Mouse (Mus musculus) intestine, embryonic 16.5 days (tissue): ENCODE data around the gene Sdr9c7. TPM values are rescaled to one million over a fixed set of nuclear protein-coding genes. Genes with fewer than 3 reads are reported as not detected.

Experiments
- ATAC-seq: fragments of 200-750 bp; cut with Nextera tagmentation; 2 replicates; pipeline ENCODE4 v1.8.0; 2017; ENCODE audit warnings: moderate TSS enrichment, moderate library complexity
- H3K27ac ChIP-seq: fragments of 300-500 bp; sonication (generic); 2 replicates; pipeline ENCODE4 v1.5.1; 2014; ENCODE audit warnings: mild to moderate bottlenecking, low read length
- H3K27me3 ChIP-seq: fragments of 300-500 bp; sonication (generic); replicated peaks from 2 replicates; pipeline ENCODE4 v1.6.1; 2014; ENCODE audit warnings: low read length, control low read depth, mixed read lengths; ENCODE audit not compliant: control insufficient read depth, insufficient read depth
- H3K36me3 ChIP-seq: fragments of 300-500 bp; sonication (generic); 2 replicates; pipeline ENCODE4 v1.6.1; 2014; ENCODE audit warnings: low read length, control low read depth; ENCODE audit not compliant: control insufficient read depth, insufficient read depth
- H3K4me1 ChIP-seq: fragments of 300-500 bp; sonication (generic); 2 replicates; pipeline ENCODE4 v1.6.1; 2014; ENCODE audit warnings: low read length, control low read depth, mixed read lengths; ENCODE audit not compliant: control insufficient read depth, insufficient read depth
- H3K4me2 ChIP-seq: fragments of 300-500 bp; sonication (generic); 2 replicates; pipeline ENCODE4 v1.6.1; 2014; ENCODE audit warnings: low read depth, low read length, control low read depth
- H3K4me3 ChIP-seq: fragments of 300-500 bp; sonication (generic); 2 replicates; pipeline ENCODE4 v1.5.1; 2014; ENCODE audit warnings: mild to moderate bottlenecking, low read length
- H3K9ac ChIP-seq: fragments of 300-500 bp; sonication (generic); 2 replicates; pipeline ENCODE4 v1.6.1; 2014; ENCODE audit warnings: low read depth, low read length
- H3K9me3 ChIP-seq: fragments of 300-500 bp; sonication (generic); 2 replicates; pipeline ENCODE4 v1.6.1; 2016; ENCODE audit warnings: low read length, control low read depth; ENCODE audit not compliant: control insufficient read depth
- WGBS: fragments of 180-500 bp; shearing (Covaris S2); extraction: QIAGEN DNeasy Blood & Tissue Kit; methylation state at CpG from one replicate; pipeline ENCODE4 v1.1.7; 2014; 5-methylcytosine and 5-hydroxymethylcytosine counted together
- polyA plus RNA-seq: library from polyadenylated mRNA; unstranded; fragments of >200 nt; fragmentation: Nextera tagmentation; extraction: Ambion mirVana; gene quantifications from 2 replicates; pipeline ENCODE4 v1.2.1, GENCODE M21; 2015

The Sdr9c7 gene
- polyA plus RNA-seq, 1 experiment from 2014 or later, result 0.33 TPM

- no peak overlapping the region for H3K27ac ChIP-seq
- H3K9ac ChIP-seq, result no peak overlapping the region
- H3K27me3 ChIP-seq, result no peaks in the 10 kb centered on the region
- no peak overlapping the region for H3K4me2 ChIP-seq
- H3K36me3 ChIP-seq, result no peaks in the 10 kb centered on the region
- H3K9me3 ChIP-seq, result no peaks in the 10 kb centered on the region
- no peaks in the 10 kb centered on the region for H3K4me1 ChIP-seq
- ATAC-seq, result peak; percentile 90
- H3K4me3 ChIP-seq, result no peak overlapping the region
- WGBS, result 27% methylated on average over 5 of the region's 5 CpGs
Observed at GRCm38 (mm10) chr10:127945432-127946064, 47.2 kb downstream of the Sdr9c7 start.

DNA sequence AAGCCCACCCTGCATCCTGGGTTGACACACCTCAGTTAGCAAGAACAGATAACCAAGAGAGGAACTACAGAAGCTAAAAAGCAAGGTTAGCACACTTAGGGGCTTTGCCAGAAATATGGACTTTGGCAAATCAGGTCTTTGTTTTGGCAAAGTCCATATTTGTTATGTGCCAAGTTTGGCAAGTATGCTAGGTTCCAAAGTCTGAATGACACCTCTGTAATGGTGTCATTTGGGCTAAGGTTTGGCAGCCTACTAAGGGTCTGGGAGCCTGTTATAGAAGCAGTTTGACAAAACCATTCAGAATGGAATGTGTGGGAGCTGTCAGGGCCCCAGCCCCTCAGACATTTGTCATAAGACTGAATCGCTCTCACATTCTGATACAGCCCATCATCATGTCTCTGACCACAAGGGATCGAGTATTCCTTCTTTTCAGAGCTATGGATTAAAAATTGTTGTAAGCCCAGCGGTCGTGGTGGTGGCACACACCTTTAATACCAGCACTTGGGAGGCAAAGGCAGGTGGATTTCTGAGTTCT lies 51.3 kb downstream of the Sdr9c7 start:
- H3K4me3 ChIP-seq, result no peak overlapping the region
- no peaks in the 10 kb centered on the region for H3K36me3 ChIP-seq
- no peak overlapping the region for H3K27ac ChIP-seq
- H3K9me3 ChIP-seq, result no peaks in the 10 kb centered on the region
- 86% methylated on average over 4 of the region's 4 CpGs for WGBS
- no peaks in the 10 kb centered on the region for H3K27me3 ChIP-seq
- no peak for ATAC-seq
- H3K9ac ChIP-seq, result no peak overlapping the region
- H3K4me2 ChIP-seq, result no peak overlapping the region
- no peaks in the 10 kb centered on the region for H3K4me1 ChIP-seq

- no peak for ATAC-seq
- Histone ChIP-seq H3K4me1 (no peaks in the 10 kb centered on the region), H3K27ac (no peak overlapping the region), H3K9ac (no peak overlapping the region), H3K36me3 (no peaks in the 10 kb centered on the region), H3K9me3 (no peaks in the 10 kb centered on the region), H3K4me2 (no peak overlapping the region), H3K27me3 (no peaks in the 10 kb centered on the region), H3K4me3 (no peak overlapping the region)
- WGBS, result 82% methylated on average over 9 of the region's 9 CpGs
Observed at GRCm38 (mm10) chr10:127951390-127951789, 53.1 kb downstream of the Sdr9c7 start.

- ATAC-seq, result no peak
- no peaks in the 10 kb centered on the region for H3K9me3 ChIP-seq
- H3K4me2 ChIP-seq, result no peak overlapping the region
- H3K9ac ChIP-seq, result no peak overlapping the region
- 72% methylated on average over 4 of the region's 4 CpGs for WGBS
- no peak overlapping the region for H3K4me3 ChIP-seq
- H3K27me3 ChIP-seq, result no peaks in the 10 kb centered on the region
- no peak overlapping the region for H3K27ac ChIP-seq
- no peaks in the 10 kb centered on the region for H3K36me3 ChIP-seq
- H3K4me1 ChIP-seq, result no peaks in the 10 kb centered on the region
Observed at GRCm38 (mm10) chr10:127951821-127952220, 53.5 kb downstream of the Sdr9c7 start.

DNA sequence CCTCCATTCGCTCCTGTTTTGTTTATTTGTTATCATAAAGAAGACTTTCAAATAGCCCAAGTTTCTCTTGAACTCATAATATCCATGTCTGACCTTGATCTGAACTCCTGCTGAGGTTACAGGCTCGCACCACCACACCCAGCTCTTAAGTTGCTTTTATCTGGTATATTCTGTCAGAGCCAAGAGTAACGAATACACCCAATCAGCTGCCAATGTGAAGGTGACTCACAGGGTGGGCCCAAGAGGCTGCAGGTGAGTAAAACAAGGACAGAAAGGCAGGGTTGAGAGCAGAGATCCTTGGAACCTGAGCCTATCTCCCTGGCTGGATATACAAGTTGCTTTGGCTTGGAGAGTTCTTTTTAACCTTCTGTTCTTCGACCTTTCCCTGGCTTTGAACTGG lies 56.7 kb downstream of the Sdr9c7 start:
- H3K36me3 ChIP-seq, result no peaks in the 10 kb centered on the region
- H3K27me3 ChIP-seq, result no peaks in the 10 kb centered on the region
- peak; percentile 55 for ATAC-seq
- 56% methylated on average over 4 of the region's 4 CpGs for WGBS
- H3K9me3 ChIP-seq, result no peaks in the 10 kb centered on the region; the same call in 1 of the 2 replicates
- H3K27ac ChIP-seq, result no peak overlapping the region
- H3K9ac ChIP-seq, result no peak overlapping the region
- H3K4me3 ChIP-seq, result no peak overlapping the region
- no peak overlapping the region for H3K4me2 ChIP-seq
- no peaks in the 10 kb centered on the region for H3K4me1 ChIP-seq

DNA sequence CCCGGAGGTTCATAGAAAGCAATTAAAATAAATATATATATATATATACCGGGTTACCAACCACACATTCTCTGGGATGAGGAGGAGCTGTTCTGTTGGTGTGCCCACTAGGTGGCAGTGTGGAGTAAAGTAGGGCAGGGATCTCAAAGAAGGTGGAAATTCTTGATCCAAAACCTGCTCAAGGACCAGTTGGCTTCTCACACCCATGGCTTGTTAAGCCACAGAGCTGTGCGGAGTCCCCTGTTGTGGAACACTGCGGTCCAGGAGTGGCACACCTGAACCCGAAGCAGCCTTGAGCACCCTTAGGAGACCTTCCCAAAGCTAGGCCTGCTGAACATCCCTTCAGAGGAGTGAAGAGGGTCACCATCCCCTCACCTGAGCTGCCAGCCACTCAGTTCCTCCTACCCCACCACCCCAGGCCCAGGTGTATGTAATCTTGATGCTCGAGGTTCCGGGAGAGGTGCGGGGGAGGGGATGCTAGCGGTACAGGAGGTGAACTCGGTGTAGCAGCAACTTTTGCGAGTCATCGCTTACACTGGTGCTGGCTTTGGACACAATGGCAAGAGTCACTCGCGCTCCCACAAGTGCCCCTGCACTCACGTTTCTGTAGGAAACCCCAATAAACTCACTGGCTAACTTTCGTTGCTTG lies 58.0 kb downstream of the Sdr9c7 start:
- no peak overlapping the region for H3K9ac ChIP-seq
- no peaks in the 10 kb centered on the region for H3K4me1 ChIP-seq
- H3K27me3 ChIP-seq, result no peaks in the 10 kb centered on the region
- no peak overlapping the region for H3K4me3 ChIP-seq
- H3K36me3 ChIP-seq, result no peaks in the 10 kb centered on the region
- H3K27ac ChIP-seq, result no peak overlapping the region
- H3K4me2 ChIP-seq, result no peak overlapping the region
- peak; percentile 49; the same call in 1 of the 2 replicates for ATAC-seq
- WGBS, result 54% methylated on average over 16 of the region's 16 CpGs
- no peaks in the 10 kb centered on the region; the same call in 1 of the 2 replicates for H3K9me3 ChIP-seq

GRCm38 (mm10) chr10:127959161-127959679 lies 60.9 kb downstream of the Sdr9c7 start:
- Histone ChIP-seq H3K36me3 (no peaks in the 10 kb centered on the region), H3K4me2 (no peak overlapping the region), H3K27ac (no peak overlapping the region), H3K4me3 (no peak overlapping the region), H3K4me1 (no peaks in the 10 kb centered on the region), H3K9ac (no peak overlapping the region), H3K9me3 (no peaks in the 10 kb centered on the region; the same call in 1 of the 2 replicates), H3K27me3 (no peaks in the 10 kb centered on the region)
- no peak for ATAC-seq
- 91% methylated on average over 7 of the region's 7 CpGs for WGBS

Other genes with a start within 250 kb of the Sdr9c7 start
- 4.8 and 5.9 TPM in 2 replicates for gene Nemp1, start 231.6 kb upstream of the Sdr9c7 start, polyA plus RNA-seq
- 7.5 and 8.4 TPM in 2 replicates for gene Nab2, start 229.9 kb upstream of the Sdr9c7 start, polyA plus RNA-seq
- 53.8 and 61.2 TPM in 2 replicates for gene Myo1a, start 193.3 kb upstream of the Sdr9c7 start, polyA plus RNA-seq
- gene Tac2, start 174.0 kb upstream of the Sdr9c7 start, polyA plus RNA-seq, result 1.3 and 2.2 TPM in 2 replicates
- 1.6 TPM in 2 replicates for gene Zbtb39, start 159.0 kb upstream of the Sdr9c7 start, polyA plus RNA-seq
- 2.1 and 2.2 TPM in 2 replicates for gene Gpr182, start 146.8 kb upstream of the Sdr9c7 start, polyA plus RNA-seq
- gene Rdh1, start 138.8 kb upstream of the Sdr9c7 start, polyA plus RNA-seq, result 0.05 TPM in 2 replicates
- gene Rdh16f1, start 138.7 kb upstream of the Sdr9c7 start, polyA plus RNA-seq, result 0.17 TPM in 1 of 2 replicates, not detected in the other
- 0.26 TPM in 1 of 2 replicates, not detected in the other for gene Rdh9, start 122.1 kb upstream of the Sdr9c7 start, polyA plus RNA-seq
- 0.05 TPM in 1 of 2 replicates, not detected in the other for gene Rdh16, start 97.4 kb upstream of the Sdr9c7 start, polyA plus RNA-seq
- not detected in 2 replicates for gene Rdh19, start 48.6 kb upstream of the Sdr9c7 start, polyA plus RNA-seq
- 0.27 and 0.49 TPM in 2 replicates for gene Rdh16f2, start 32.0 kb upstream of the Sdr9c7 start, polyA plus RNA-seq
- gene Rdh7, start 9.7 kb upstream of the Sdr9c7 start, polyA plus RNA-seq, result 0.86 and 1.1 TPM in 2 replicates
- gene Hsd17b6, start 109.1 kb downstream of the Sdr9c7 start, polyA plus RNA-seq, result 0.22 and 0.76 TPM in 2 replicates
- 56.3 and 66.1 TPM in 2 replicates for gene Prim1, start 116.7 kb downstream of the Sdr9c7 start, polyA plus RNA-seq
- 686 and 732 TPM in 2 replicates for gene Naca, start 137.1 kb downstream of the Sdr9c7 start, polyA plus RNA-seq
- 371 and 401 TPM in 2 replicates for gene Ptges3, start 160.4 kb downstream of the Sdr9c7 start, polyA plus RNA-seq
- gene Atp5b, start 184.8 kb downstream of the Sdr9c7 start, polyA plus RNA-seq, result 3,551 and 3,599 TPM in 2 replicates
- gene Baz2a, start 193.1 kb downstream of the Sdr9c7 start, polyA plus RNA-seq, result 9.6 and 10.1 TPM in 2 replicates